ENCODE assay signal across 9 mouse cellular contexts in the genomic region with DNA sequence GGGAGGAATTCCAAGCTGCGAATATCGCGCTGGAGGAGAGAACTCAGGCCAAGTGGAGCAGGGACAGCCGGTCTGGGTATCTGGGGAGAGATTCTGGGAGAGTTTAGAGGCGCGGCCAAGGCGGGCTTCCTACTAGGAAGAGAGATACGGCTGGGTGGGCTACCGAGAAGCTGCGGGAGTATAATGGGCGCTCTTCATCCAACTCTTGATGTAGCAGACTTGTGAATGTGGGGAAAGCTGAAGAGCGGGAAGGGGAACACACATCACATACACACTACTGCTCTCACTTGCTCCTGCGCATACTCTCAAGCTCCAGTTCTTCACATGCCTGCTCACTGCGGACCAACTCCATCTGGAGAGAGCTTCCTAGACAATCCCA. TPM values are rescaled to one million over a fixed set of nuclear protein-coding genes. Genes with fewer than 3 reads are reported as not detected.
DNase-seq lines count a peak whose midpoint lies in the region; ATAC-seq and TF ChIP-seq lines count a peak whose summit lies in the region.
"Had no signal": no experiment of that assay in that cellular context is flagged by ENCODE, and none has a peak within 500 bp of the region (broad histone marks: within the 10 kb centered on the region; RNA-seq: fewer than 3 reads in every experiment).

No protein-coding gene starts in this region.

- no peak overlapping the region for H3K27ac ChIP-seq in forebrain, embryonic 13.5 days
- no peak overlapping the region for H3K27ac ChIP-seq in forebrain, embryonic 14.5 days (ENCODE audit: low read depth, low read length)
- H3K27ac ChIP-seq in lung, embryonic 15.5 days = no peak overlapping the region
- H3K27ac ChIP-seq in lung, postnatal 0 days (ENCODE audit: low read length) = no peak overlapping the region
- H3K27ac ChIP-seq in limb, embryonic 14.5 days (replicated peaks; ENCODE audit: low read depth, low read length) = no peak overlapping the region
- H3K27ac ChIP-seq in stomach, embryonic 15.5 days = no peak overlapping the region

- H3K36me3 ChIP-seq in forebrain, embryonic 13.5 days (ENCODE audit: poor library complexity, severe bottlenecking) = no peaks in the 10 kb centered on the region
- H3K36me3 ChIP-seq in forebrain, embryonic 14.5 days (ENCODE audit: control insufficient read depth, insufficient read depth, low read length) = no peaks in the 10 kb centered on the region
- H3K36me3 ChIP-seq in lung, embryonic 15.5 days = no peaks in the 10 kb centered on the region
- no peaks in the 10 kb centered on the region for H3K36me3 ChIP-seq in lung, postnatal 0 days (ENCODE audit: insufficient read depth, low read length)
- no peaks in the 10 kb centered on the region for H3K36me3 ChIP-seq in limb, embryonic 14.5 days (ENCODE audit: control insufficient read depth, insufficient read depth, low read length)
- H3K36me3 ChIP-seq in stomach, embryonic 15.5 days = no peaks in the 10 kb centered on the region

- no peak for TF ChIP-seq POLR2A in limb, embryonic 14.5 days (IDR thresholded peaks at IDR 0.05; ENCODE audit: borderline replicate concordance, extremely low read depth, insufficient read depth, insufficient read length)

- peaks cover 42% of the 10 kb centered on the region for H3K4me1 ChIP-seq in forebrain, embryonic 13.5 days
- H3K4me1 ChIP-seq in forebrain, embryonic 14.5 days (ENCODE audit: control insufficient read depth, insufficient read depth, low read length) = peaks cover 4% of the 10 kb centered on the region; the same call in 1 of the 2 replicates
- peaks cover 18% of the 10 kb centered on the region for H3K4me1 ChIP-seq in lung, embryonic 15.5 days
- H3K4me1 ChIP-seq in lung, postnatal 0 days (ENCODE audit: insufficient read depth, low read depth, low read length) = peaks cover 4% of the 10 kb centered on the region; the same call in 1 of the 2 replicates
- H3K4me1 ChIP-seq in limb, embryonic 14.5 days (ENCODE audit: control insufficient read depth, insufficient read depth, low read length) = peaks cover 7% of the 10 kb centered on the region; the same call in 1 of the 2 replicates
- peaks cover 20% of the 10 kb centered on the region for H3K4me1 ChIP-seq in stomach, embryonic 15.5 days

- no peak for TF ChIP-seq EP300 in lung, postnatal 0 days (IDR thresholded peaks at IDR 0.05)

- H3K9ac ChIP-seq in forebrain, embryonic 13.5 days = no peak overlapping the region
- no peak overlapping the region for H3K9ac ChIP-seq in forebrain, embryonic 14.5 days (ENCODE audit: low read length)
- H3K9ac ChIP-seq in lung, embryonic 15.5 days = no peak overlapping the region
- no peak overlapping the region for H3K9ac ChIP-seq in lung, postnatal 0 days (replicated peaks; ENCODE audit: low read depth)
- no peak overlapping the region for H3K9ac ChIP-seq in limb, embryonic 14.5 days (ENCODE audit: low read depth, low read length, severe bottlenecking)
- H3K9ac ChIP-seq in stomach, embryonic 15.5 days = no peak overlapping the region

- peaks cover 100% of the 10 kb centered on the region for H3K27me3 ChIP-seq in forebrain, embryonic 13.5 days
- H3K27me3 ChIP-seq in forebrain, embryonic 14.5 days (replicated peaks; ENCODE audit: control insufficient read depth, insufficient read depth, low read length) = peaks cover 99% of the 10 kb centered on the region
- H3K27me3 ChIP-seq in lung, embryonic 15.5 days = peaks cover 100% of the 10 kb centered on the region
- peaks cover 79% of the 10 kb centered on the region for H3K27me3 ChIP-seq in lung, postnatal 0 days (replicated peaks; ENCODE audit: insufficient read depth, low read length)
- peaks cover 94% of the 10 kb centered on the region for H3K27me3 ChIP-seq in limb, embryonic 14.5 days (ENCODE audit: control insufficient read depth, insufficient read depth, low read length)
- H3K27me3 ChIP-seq in stomach, embryonic 15.5 days (replicated peaks) = peaks cover 98% of the 10 kb centered on the region

- WGBS in forebrain, embryonic 13.5 days = 3% methylated on average over 14 of the region's 14 CpGs
- 3% methylated on average over 14 of the region's 14 CpGs for WGBS in forebrain, embryonic 14.5 days
- WGBS in lung, embryonic 15.5 days = 15% methylated on average over 14 of the region's 14 CpGs
- WGBS in lung, postnatal 0 days = 14% methylated on average over 13 of the region's 14 CpGs
- 16% methylated on average over 14 of the region's 14 CpGs for WGBS in limb, embryonic 14.5 days
- 13% methylated on average over 14 of the region's 14 CpGs for WGBS in stomach, embryonic 15.5 days

- ATAC-seq in forebrain, embryonic 13.5 days = no peak
- no peak for ATAC-seq in forebrain, embryonic 14.5 days
- no peak for ATAC-seq in lung, embryonic 15.5 days (ENCODE audit: borderline replicate concordance, extremely low read depth, low FRiP score, low TSS enrichment)
- no peak for ATAC-seq in lung, postnatal 0 days
- ATAC-seq in limb, embryonic 14.5 days (ENCODE audit: low FRiP score, low read depth) = no peak
- no peak for ATAC-seq in stomach, embryonic 15.5 days (ENCODE audit: insufficient read depth, low FRiP score, low read depth)
- ATAC-seq in monocyte, adult 5-6 weeks (replicated peaks; ENCODE audit: insufficient number of reproducible peaks, low FRiP score, low TSS enrichment, poor library complexity, severe bottlenecking) = no peak

- H3K4me3 ChIP-seq in forebrain, embryonic 13.5 days = no peak overlapping the region
- no peak overlapping the region for H3K4me3 ChIP-seq in forebrain, embryonic 14.5 days (ENCODE audit: low read depth, low read length)
- no peak overlapping the region for H3K4me3 ChIP-seq in lung, embryonic 15.5 days
- H3K4me3 ChIP-seq in lung, postnatal 0 days (ENCODE audit: low read depth, low read length) = no peak overlapping the region
- H3K4me3 ChIP-seq in limb, embryonic 14.5 days (replicated peaks; ENCODE audit: low read length) = peak overlapping the region; percentile 3; the same call in 1 of the 2 replicates
- H3K4me3 ChIP-seq in stomach, embryonic 15.5 days (replicated peaks) = no peak overlapping the region

- DNase-seq in forebrain, embryonic 14.5 days (ENCODE audit: low spot score) = no peak
- no peak for DNase-seq in lung, postnatal 0 days (ENCODE audit: low spot score)
- no peak for DNase-seq in limb, embryonic 14.5 days (ENCODE audit: low spot score)
- DNase-seq in adrenal gland, adult 18-20 months (ENCODE audit: low spot score in 2 of 2) = no peak
- DNase-seq: kidney, adult 2 months had no signal

- no peaks in the 10 kb centered on the region for H3K9me3 ChIP-seq in forebrain, embryonic 13.5 days (replicated peaks)
- no peaks in the 10 kb centered on the region for H3K9me3 ChIP-seq in forebrain, embryonic 14.5 days (replicated peaks; ENCODE audit: control insufficient read depth, low read length)
- H3K9me3 ChIP-seq in lung, embryonic 15.5 days = no peaks in the 10 kb centered on the region
- H3K9me3 ChIP-seq in lung, postnatal 0 days (ENCODE audit: low read length) = no peaks in the 10 kb centered on the region
- no peaks in the 10 kb centered on the region for H3K9me3 ChIP-seq in limb, embryonic 14.5 days (ENCODE audit: control insufficient read depth, low read length)
- no peaks in the 10 kb centered on the region for H3K9me3 ChIP-seq in stomach, embryonic 15.5 days

- no peak for TF ChIP-seq CTCF in lung, postnatal 0 days (IDR thresholded peaks at IDR 0.05)

- H3K4me2 ChIP-seq in forebrain, embryonic 13.5 days = peak overlapping the region; percentile 24
- no peak overlapping the region for H3K4me2 ChIP-seq in forebrain, embryonic 14.5 days (ENCODE audit: low read length)
- peak overlapping the region; percentile 41; the same call in 1 of the 2 replicates for H3K4me2 ChIP-seq in lung, embryonic 15.5 days
- H3K4me2 ChIP-seq in lung, postnatal 0 days (replicated peaks; ENCODE audit: low read depth, low read length) = no peak overlapping the region
- peak overlapping the region; percentile 16; the same call in 1 of the 2 replicates for H3K4me2 ChIP-seq in limb, embryonic 14.5 days (replicated peaks; ENCODE audit: low read depth, low read length, severe bottlenecking)
- H3K4me2 ChIP-seq in stomach, embryonic 15.5 days = peak overlapping the region; percentile 37

RNA-seq across cellular contexts. Expression of a gene that starts 7.3 kb away (rescaled TPM):
- 18.7 and 29.4 TPM in 2 replicates for polyA plus RNA-seq in forebrain, embryonic 13.5 days (2015; fragmentation: Nextera tagmentation; extraction: Ambion mirVana)
- polyA plus RNA-seq in forebrain, embryonic 14.5 days (2014; fragmentation: Nextera tagmentation; extraction: Ambion mirVana) = 20.3 and 20.7 TPM in 2 replicates
- 0.16 TPM in 1 of 2 replicates, not detected in the other for polyA plus RNA-seq in lung, embryonic 15.5 days (2015; fragmentation: Nextera tagmentation; extraction: Ambion mirVana)
- 0.13 TPM in 1 of 2 replicates, not detected in the other for polyA plus RNA-seq in lung, postnatal 0 days (2015; fragmentation: Nextera tagmentation; extraction: Ambion mirVana)
- polyA plus RNA-seq in limb, embryonic 14.5 days (2012; rRNA removed) = 0.21 and 0.24 TPM in 2 replicates
- 0.17 and 0.33 TPM in 2 replicates for polyA plus RNA-seq in limb, embryonic 14.5 days (2014; fragmentation: Nextera tagmentation; extraction: Ambion mirVana)
- 0.28 and 0.31 TPM in 2 replicates for polyA plus RNA-seq in stomach, embryonic 15.5 days (2015; fragmentation: Nextera tagmentation; extraction: Ambion mirVana)
- not detected for total RNA-seq in adrenal gland, adult 18-20 months (2021)
- total RNA-seq in monocyte, adult 5-6 weeks (2017) = not detected in 3 replicates
- polyA plus RNA-seq: kidney, adult 2 months had no signal

Comparison
In these comparisons a context has a peak if more than half of its experiments do, and no peak if none do; other contexts are left out.
1. H3K4me2 ChIP-seq: peak in forebrain, embryonic 13.5 days (single experiment), lung, embryonic 15.5 days (single experiment), limb, embryonic 14.5 days (single experiment) and stomach, embryonic 15.5 days (single experiment); none in forebrain, embryonic 14.5 days (single experiment) and lung, postnatal 0 days (single experiment).
2. RNA of a gene that starts 7.3 kb away (polyA plus RNA-seq): 18.7 to 29.4 TPM in forebrain, embryonic 13.5 days and 20.3 to 20.7 TPM in forebrain, embryonic 14.5 days; 0.28 to 0.31 TPM in stomach, embryonic 15.5 days, 0.17 to 0.33 TPM in limb, embryonic 14.5 days, 0.16 TPM in lung, embryonic 15.5 days and 0.13 TPM in lung, postnatal 0 days; every median in the first group is over 10 times any median in the second.